8 mouse cellular contexts compared by ENCODE assay signal in the genomic region with DNA sequence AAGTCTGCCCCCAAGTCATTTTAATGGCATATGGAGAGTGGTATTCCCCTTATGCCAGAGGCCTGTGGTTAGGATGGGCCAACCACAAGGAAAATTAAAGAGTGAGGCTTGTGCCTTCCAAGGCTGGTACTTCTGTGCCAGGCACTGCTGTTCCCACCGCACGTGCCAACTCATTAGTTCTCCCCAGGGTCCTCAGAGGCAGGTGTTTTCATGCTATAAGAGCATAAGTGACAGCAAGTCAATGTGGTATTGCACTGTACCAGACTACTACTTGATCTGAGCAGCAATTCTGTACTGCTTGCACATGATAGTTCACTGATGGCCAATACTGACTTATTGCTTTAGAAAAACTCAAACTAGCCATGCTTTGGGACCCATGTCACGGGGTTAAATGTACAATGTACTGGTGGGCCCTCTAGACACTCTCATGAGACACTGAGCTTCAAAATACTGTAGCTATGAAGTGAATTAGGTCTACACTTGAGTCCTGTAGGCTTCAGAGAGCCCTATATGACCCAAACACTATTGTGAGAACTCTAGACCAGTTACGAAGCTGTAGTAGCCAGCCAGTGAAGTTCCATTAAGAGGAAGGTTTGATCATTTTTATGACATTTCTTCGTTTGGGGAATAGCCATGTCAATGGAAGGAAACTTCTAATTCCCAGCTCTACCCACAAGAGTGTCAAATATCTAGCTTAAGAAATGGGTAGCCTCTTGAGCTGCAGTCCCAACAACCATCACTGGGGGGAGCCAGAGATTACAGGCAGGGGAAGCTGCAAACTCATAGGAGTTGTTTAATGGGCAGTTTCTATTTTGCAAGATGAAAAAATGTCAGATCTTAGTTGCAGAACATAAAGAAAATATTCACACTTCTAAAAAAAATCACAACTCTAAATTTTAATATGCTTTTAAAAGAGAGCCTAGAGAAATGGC. TPM values are rescaled to one million over a fixed set of nuclear protein-coding genes. Genes with fewer than 3 reads are reported as not detected.
DNase-seq lines count a peak whose midpoint lies in the region; ATAC-seq and TF ChIP-seq lines count a peak whose summit lies in the region.

No protein-coding gene starts in this region.

- intact Hi-C loops in left cerebral cortex, postnatal 25 days (cut with DNase I), result loop anchor here (1.0 to 10.0 kb wide), 4 partner anchors 232 to 710 kb away; partner anchors contain the start of gene Ttll1

- TF ChIP-seq CTCF in thymus, adult 2 months (IDR thresholded peaks at IDR 0.05; ENCODE audit: borderline replicate concordance, control insufficient read depth, extremely low read depth, insufficient read depth, low read length, poor library complexity), result no peak

- no peak overlapping the region for H3K4me2 ChIP-seq in liver, embryonic 12.5 days
- no peak overlapping the region for H3K4me2 ChIP-seq in forebrain, embryonic 15.5 days (replicated peaks)
- H3K4me2 ChIP-seq in hindbrain, embryonic 16.5 days (ENCODE audit: low read length), result no peak overlapping the region

- H3K4me1 ChIP-seq in liver, embryonic 12.5 days, result peaks cover 7% of the 10 kb centered on the region
- peaks cover 19% of the 10 kb centered on the region for H3K4me1 ChIP-seq in forebrain, embryonic 15.5 days
- H3K4me1 ChIP-seq in hindbrain, embryonic 16.5 days (ENCODE audit: control insufficient read depth, insufficient read depth, low read depth, low read length), result peaks cover 3% of the 10 kb centered on the region; the same call in 1 of the 2 replicates
- H3K4me1 ChIP-seq in thymus, adult 2 months (replicated peaks; ENCODE audit: control insufficient read depth, insufficient read depth, low read length), result no peaks in the 10 kb centered on the region

- no peak overlapping the region for H3K27ac ChIP-seq in liver, embryonic 12.5 days
- H3K27ac ChIP-seq in forebrain, embryonic 15.5 days (replicated peaks), result peak overlapping the region; percentile 45
- no peak overlapping the region; the same call in 1 of the 2 replicates for H3K27ac ChIP-seq in hindbrain, embryonic 16.5 days (ENCODE audit: low read depth, low read length)
- no peak overlapping the region for H3K27ac ChIP-seq in thymus, adult 2 months (ENCODE audit: control insufficient read depth, insufficient read depth, low read length)

- ATAC-seq in liver, embryonic 12.5 days, result no peak
- peak; percentile 68 for ATAC-seq in forebrain, embryonic 15.5 days (replicated peaks)
- ATAC-seq in hindbrain, embryonic 16.5 days, result peak; percentile 56

- peak; percentile 75 for DNase-seq in liver
- peak; percentile 37 for DNase-seq in c-Kit-negative CD71-positive TER-119-positive erythroid progenitor cells, embryonic 14.5 days (ENCODE audit: low read depth, low spot score)
- peak; percentile 82 to 90 for DNase-seq in left cerebral cortex, postnatal 25 days (ENCODE audit: low spot score in 2 of 2)
- peak; percentile 30 for DNase-seq in ovary, adult 18-20 months (ENCODE audit: low spot score)
- DNase-seq in thymus, adult 2 months, result peak; percentile 82

- peaks cover 5% of the 10 kb centered on the region for H3K36me3 ChIP-seq in liver, embryonic 12.5 days
- H3K36me3 ChIP-seq in forebrain, embryonic 15.5 days, result peaks cover 4% of the 10 kb centered on the region
- H3K36me3 ChIP-seq in hindbrain, embryonic 16.5 days (ENCODE audit: control insufficient read depth, insufficient read depth, low read length), result no peaks in the 10 kb centered on the region
- peaks cover 6% of the 10 kb centered on the region for H3K36me3 ChIP-seq in thymus, adult 2 months (ENCODE audit: control insufficient read depth, insufficient read depth, low read length)

- no peak overlapping the region for H3K9ac ChIP-seq in liver, embryonic 12.5 days
- no peak overlapping the region for H3K9ac ChIP-seq in forebrain, embryonic 15.5 days (replicated peaks)
- no peak overlapping the region for H3K9ac ChIP-seq in hindbrain, embryonic 16.5 days (ENCODE audit: low read depth, low read length)

- H3K4me3 ChIP-seq in liver, embryonic 12.5 days, result no peak overlapping the region
- H3K4me3 ChIP-seq in forebrain, embryonic 15.5 days, result no peak overlapping the region
- no peak overlapping the region for H3K4me3 ChIP-seq in hindbrain, embryonic 16.5 days (ENCODE audit: low read length)
- H3K4me3 ChIP-seq in thymus, adult 2 months (ENCODE audit: control insufficient read depth, insufficient read depth, low read length), result no peak overlapping the region

- no peaks in the 10 kb centered on the region for H3K9me3 ChIP-seq in liver, embryonic 12.5 days (replicated peaks)
- H3K9me3 ChIP-seq in forebrain, embryonic 15.5 days, result no peaks in the 10 kb centered on the region
- H3K9me3 ChIP-seq in hindbrain, embryonic 16.5 days (ENCODE audit: control insufficient read depth, low read length), result no peaks in the 10 kb centered on the region

- 64% methylated on average over 5 of the region's 5 CpGs for whole genome bisulfite sequencing in liver, embryonic 12.5 days (ENCODE audit: insufficient replicate concordance)
- 62% methylated on average over 5 of the region's 5 CpGs for WGBS in forebrain, embryonic 15.5 days
- 54% methylated on average over 5 of the region's 5 CpGs for WGBS in hindbrain, embryonic 16.5 days
- 79% methylated on average over 5 of the region's 5 CpGs for WGBS in thymus, adult 2 months

- H3K27me3 ChIP-seq in liver, embryonic 12.5 days (replicated peaks), result no peaks in the 10 kb centered on the region
- H3K27me3 ChIP-seq in forebrain, embryonic 15.5 days, result no peaks in the 10 kb centered on the region
- H3K27me3 ChIP-seq in hindbrain, embryonic 16.5 days (replicated peaks; ENCODE audit: control insufficient read depth, insufficient read depth, low read length), result no peaks in the 10 kb centered on the region
- H3K27me3 ChIP-seq in thymus, adult 2 months (ENCODE audit: control insufficient read depth, insufficient read depth, low read length), result no peaks in the 10 kb centered on the region

- TF ChIP-seq POLR2A in thymus, adult 2 months (IDR thresholded peaks at IDR 0.05; ENCODE audit: control insufficient read depth, extremely low read depth, insufficient read depth, low read length, poor library complexity), result no peak

RNA-seq across cellular contexts. Expression of gene Cyp2d26, which starts 10.9 kb away (rescaled TPM):
- 2.7 and 3.9 TPM in 2 replicates for polyA plus RNA-seq in liver, embryonic 12.5 days (2016; fragmentation: Nextera tagmentation; extraction: Ambion mirVana)
- polyA plus RNA-seq in forebrain, embryonic 15.5 days (2015; fragmentation: Nextera tagmentation; extraction: Ambion mirVana), result not detected in 2 replicates
- polyA plus RNA-seq in hindbrain, embryonic 16.5 days (2015; fragmentation: Nextera tagmentation; extraction: Ambion mirVana), result not detected in 2 replicates
- total RNA-seq in left cerebral cortex, postnatal 25 days (2021), result not detected
- 0.57 and 3.7 TPM in 2 replicates for polyA plus RNA-seq in thymus, adult 2 months (2012; rRNA removed)

RNA-seq across cellular contexts. Expression of gene Cyp2d40, which starts 41.0 kb away (rescaled TPM):
- not detected in 2 replicates for polyA plus RNA-seq in liver, embryonic 12.5 days (2016; fragmentation: Nextera tagmentation; extraction: Ambion mirVana)
- polyA plus RNA-seq in forebrain, embryonic 15.5 days (2015; fragmentation: Nextera tagmentation; extraction: Ambion mirVana), result not detected in 2 replicates
- polyA plus RNA-seq in hindbrain, embryonic 16.5 days (2015; fragmentation: Nextera tagmentation; extraction: Ambion mirVana), result not detected in 2 replicates
- total RNA-seq in left cerebral cortex, postnatal 25 days (2021), result not detected
- 0.19 and 0.47 TPM in 2 replicates for polyA plus RNA-seq in thymus, adult 2 months (2012; rRNA removed)

Comparison
In these comparisons a context has a peak if more than half of its experiments do, and no peak if none do; other contexts are left out.
1. DNase-seq: peak in every context shown above with its lines; median percentile 86 in left cerebral cortex, postnatal 25 days; 82 in thymus, adult 2 months; 75 in liver; 37 in c-Kit-negative CD71-positive TER-119-positive erythroid progenitor cells, embryonic 14.5 days; 30 in ovary, adult 18-20 months.